Mouse (Mus musculus): Measurements from ENCODE around the gene Csrnp1.

DNA sequence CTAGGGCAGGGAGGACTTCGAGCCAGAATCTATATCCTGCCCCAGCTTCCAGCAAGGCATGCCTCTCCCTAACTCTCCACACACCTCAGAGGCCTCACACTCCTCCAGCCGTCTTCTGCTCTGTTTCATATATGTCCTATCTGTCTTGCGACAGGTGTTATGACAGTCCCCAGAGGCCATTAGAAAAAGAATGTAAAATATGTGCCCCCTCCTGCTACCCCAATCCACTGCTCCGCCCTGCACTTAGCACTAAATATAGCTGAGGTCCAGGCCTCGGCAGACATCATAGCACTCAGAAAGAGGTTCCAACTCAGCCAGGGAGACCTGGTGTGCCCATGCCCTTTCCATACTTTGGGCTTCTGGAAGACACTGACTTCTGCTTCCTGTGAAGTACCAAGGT lies 36.7 kb upstream of the Csrnp1 start:
- TF ChIP-seq POLR2A (IDR thresholded peaks at IDR 0.05; ENCODE audit: low read depth, low read length) (no peak), CTCF (IDR thresholded peaks at IDR 0.05; ENCODE audit: extremely low read depth, insufficient read depth, insufficient read length, insufficient replicate concordance) (no peak)
